Mouse (Mus musculus) CH12.LX (cell line): ENCODE results near the gene Pkdrej.

Experiments
- CTCF ChIP-seq, 2 experiments: IDR thresholded peaks in 1 of 2; conservative IDR thresholded peaks in 1 of 2; 2 replicates each; pipeline ENCODE4 v1.5.1; 2011 to 2012; ENCODE audit warnings: low read depth in 2 of 2, low read length in 2 of 2, improper control_type of control experiment in 1 of 2, inconsistent platforms in 1 of 2, mild to moderate bottlenecking in 1 of 2, moderate library complexity in 1 of 2
- MAZ ChIP-seq: IDR thresholded peaks from 2 replicates; pipeline ENCODE4 v1.6.1; 2012; ENCODE audit warnings: low read depth, mild to moderate bottlenecking, inconsistent platforms, low read length, improper control_type of control experiment, moderate library complexity
- POLR2A ChIP-seq: IDR thresholded peaks from 2 replicates; pipeline ENCODE4 v1.6.1; 2011; ENCODE audit warnings: low read depth, mild to moderate bottlenecking, improper control_type of control experiment, low read length
- ZMIZ1 ChIP-seq: IDR thresholded peaks from 2 replicates; pipeline ENCODE4 v1.6.1; 2012; ENCODE audit warnings: low read depth, mild to moderate bottlenecking, inconsistent platforms, low read length, improper control_type of control experiment

DNA sequence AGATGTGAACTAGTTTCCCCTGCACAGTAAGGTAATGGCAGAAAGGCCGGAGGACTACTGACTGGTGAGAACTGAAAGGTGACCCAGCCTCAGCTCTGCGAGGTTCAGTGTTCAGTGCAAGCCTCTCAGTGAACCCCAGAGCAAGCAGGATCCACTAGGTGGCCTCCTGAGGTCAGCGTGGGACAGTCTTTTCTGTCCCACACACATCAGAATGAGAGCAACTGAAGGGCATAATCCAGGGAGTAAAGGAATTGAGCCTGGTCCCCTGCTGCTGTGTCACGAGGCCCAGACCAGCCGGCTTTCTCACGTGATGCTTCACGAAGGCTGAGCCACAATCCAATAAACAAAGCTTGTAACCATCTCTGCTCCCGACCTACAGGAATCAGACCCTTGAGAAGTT is 13.1 kb downstream of the Pkdrej start:
- TF ChIP-seq ZMIZ1: no peak
- no peak for TF ChIP-seq POLR2A
- peak in 1 of 2 experiments; percentile 29; a peak in 1 of 4 replicates for TF ChIP-seq CTCF (conservative IDR thresholded peaks at IDR 0.05 in 1 of 2, IDR thresholded peaks at IDR 0.05 in 1 of 2; ENCODE audit: low read depth in 2 of 2, low read length in 2 of 2)
- TF ChIP-seq MAZ: no peak
